Mouse (Mus musculus): ENCODE results near the gene Gpnmb. TPM values are rescaled to one million over a fixed set of nuclear protein-coding genes. Genes with fewer than 3 reads are reported as not detected.

Gpnmb gene
- polyA plus RNA-seq, 1 experiment from 2014 or later = 5.5 TPM

- H3K27ac ChIP-seq (ENCODE audit: low read length) = peak overlapping the region; percentile 88
- no peak for ATAC-seq (replicated peaks; ENCODE audit: extremely low read depth, insufficient read depth, low FRiP score)
- H3K27me3 ChIP-seq (ENCODE audit: control insufficient read depth, insufficient read depth, low read length) = no peaks in the 10 kb centered on the region
- no peaks in the 10 kb centered on the region for H3K9me3 ChIP-seq (replicated peaks; ENCODE audit: control insufficient read depth, low read length)
- 0 out of 2 replicates have a peak overlapping the region, but pooled peaks have one; percentile 1 for H3K9ac ChIP-seq (ENCODE audit: low read length)
- no peak overlapping the region for H3K4me3 ChIP-seq (ENCODE audit: low read length)
- peaks cover 49% of the 10 kb centered on the region for H3K4me1 ChIP-seq (ENCODE audit: control insufficient read depth, insufficient read depth, low read length)
- H3K36me3 ChIP-seq (ENCODE audit: control insufficient read depth, insufficient read depth) = peaks cover 10% of the 10 kb centered on the region
- H3K4me2 ChIP-seq (ENCODE audit: low read depth, low read length) = peak overlapping the region; percentile 55
- 64% methylated on average over 5 of the region's 5 CpGs for WGBS
Measured at GRCm38 (mm10) chr6:49097596-49098110, 61.3 kb downstream of the Gpnmb start.

- peaks cover 49% of the 10 kb centered on the region for H3K4me1 ChIP-seq (ENCODE audit: control insufficient read depth, insufficient read depth, low read length)
- H3K9me3 ChIP-seq (replicated peaks; ENCODE audit: control insufficient read depth, low read length) = no peaks in the 10 kb centered on the region
- peaks cover 5% of the 10 kb centered on the region; the same call in 1 of the 2 replicates for H3K36me3 ChIP-seq (ENCODE audit: control insufficient read depth, insufficient read depth)
- ATAC-seq (replicated peaks; ENCODE audit: extremely low read depth, insufficient read depth, low FRiP score) = no peak
- no peaks in the 10 kb centered on the region for H3K27me3 ChIP-seq (ENCODE audit: control insufficient read depth, insufficient read depth, low read length)
- no peak overlapping the region for H3K27ac ChIP-seq (ENCODE audit: low read length)
- no peak overlapping the region for H3K4me2 ChIP-seq (ENCODE audit: low read depth, low read length)
- H3K4me3 ChIP-seq (ENCODE audit: low read length) = no peak overlapping the region
- no peak overlapping the region for H3K9ac ChIP-seq (ENCODE audit: low read length)
- WGBS = 16% methylated on average over 1 of the region's 1 CpGs
Measured at GRCm38 (mm10) chr6:49099086-49099485, 62.7 kb downstream of the Gpnmb start.

GRCm38 (mm10) chr6:49106746-49107500 lies 70.6 kb downstream of the Gpnmb start:
- Histone ChIP-seq H3K27me3 (ENCODE audit: control insufficient read depth, insufficient read depth, low read length) (no peaks in the 10 kb centered on the region), H3K9me3 (replicated peaks; ENCODE audit: control insufficient read depth, low read length) (no peaks in the 10 kb centered on the region), H3K4me2 (ENCODE audit: low read depth, low read length) (no peak overlapping the region), H3K4me3 (ENCODE audit: low read length) (no peak overlapping the region), H3K36me3 (ENCODE audit: control insufficient read depth, insufficient read depth) (peaks cover 28% of the 10 kb centered on the region), H3K4me1 (ENCODE audit: control insufficient read depth, insufficient read depth, low read length) (no peaks in the 10 kb centered on the region), H3K9ac (ENCODE audit: low read length) (no peak overlapping the region), H3K27ac (ENCODE audit: low read length) (no peak overlapping the region)
- ATAC-seq (replicated peaks; ENCODE audit: extremely low read depth, insufficient read depth, low FRiP score) = no peak
- 88% methylated on average over 15 of the region's 15 CpGs for WGBS

- H3K4me2 ChIP-seq (ENCODE audit: low read depth, low read length) = no peak overlapping the region
- WGBS = 81% methylated on average over 2 of the region's 2 CpGs
- H3K9me3 ChIP-seq (replicated peaks; ENCODE audit: control insufficient read depth, low read length) = no peaks in the 10 kb centered on the region
- no peak overlapping the region for H3K4me3 ChIP-seq (ENCODE audit: low read length)
- no peaks in the 10 kb centered on the region for H3K4me1 ChIP-seq (ENCODE audit: control insufficient read depth, insufficient read depth, low read length)
- H3K9ac ChIP-seq (ENCODE audit: low read length) = no peak overlapping the region
- H3K27me3 ChIP-seq (ENCODE audit: control insufficient read depth, insufficient read depth, low read length) = no peaks in the 10 kb centered on the region
- no peak overlapping the region for H3K27ac ChIP-seq (ENCODE audit: low read length)
- no peak for ATAC-seq (replicated peaks; ENCODE audit: extremely low read depth, insufficient read depth, low FRiP score)
- H3K36me3 ChIP-seq (ENCODE audit: control insufficient read depth, insufficient read depth) = peaks cover 26% of the 10 kb centered on the region
Measured at GRCm38 (mm10) chr6:49109196-49109595, 72.8 kb downstream of the Gpnmb start.

- Histone ChIP-seq H3K9ac (ENCODE audit: low read length) (no peak overlapping the region), H3K9me3 (replicated peaks; ENCODE audit: control insufficient read depth, low read length) (no peaks in the 10 kb centered on the region), H3K4me3 (ENCODE audit: low read length) (no peak overlapping the region), H3K27me3 (ENCODE audit: control insufficient read depth, insufficient read depth, low read length) (no peaks in the 10 kb centered on the region), H3K4me2 (ENCODE audit: low read depth, low read length) (no peak overlapping the region), H3K36me3 (ENCODE audit: control insufficient read depth, insufficient read depth) (peaks cover 3% of the 10 kb centered on the region), H3K27ac (ENCODE audit: low read length) (no peak overlapping the region), H3K4me1 (ENCODE audit: control insufficient read depth, insufficient read depth, low read length) (no peaks in the 10 kb centered on the region)
- no peak for ATAC-seq (replicated peaks; ENCODE audit: extremely low read depth, insufficient read depth, low FRiP score)
- 89% methylated on average over 7 of the region's 7 CpGs for WGBS
Measured at GRCm38 (mm10) chr6:49113895-49114294, 77.5 kb downstream of the Gpnmb start.

- no peak overlapping the region for H3K9ac ChIP-seq (ENCODE audit: low read length)
- no peaks in the 10 kb centered on the region for H3K27me3 ChIP-seq (ENCODE audit: control insufficient read depth, insufficient read depth, low read length)
- no peak overlapping the region for H3K27ac ChIP-seq (ENCODE audit: low read length)
- peaks cover under 1% of the 10 kb centered on the region; the same call in 1 of the 2 replicates for H3K4me1 ChIP-seq (ENCODE audit: control insufficient read depth, insufficient read depth, low read length)
- H3K4me2 ChIP-seq (ENCODE audit: low read depth, low read length) = no peak overlapping the region
- H3K9me3 ChIP-seq (replicated peaks; ENCODE audit: control insufficient read depth, low read length) = no peaks in the 10 kb centered on the region
- ATAC-seq (replicated peaks; ENCODE audit: extremely low read depth, insufficient read depth, low FRiP score) = no peak
- 91% methylated on average over 6 of the region's 6 CpGs for WGBS
- no peak overlapping the region for H3K4me3 ChIP-seq (ENCODE audit: low read length)
- H3K36me3 ChIP-seq (ENCODE audit: control insufficient read depth, insufficient read depth) = peaks cover 3% of the 10 kb centered on the region
Measured at GRCm38 (mm10) chr6:49114457-49114856, 78.1 kb downstream of the Gpnmb start.

- ATAC-seq (replicated peaks; ENCODE audit: extremely low read depth, insufficient read depth, low FRiP score) = no peak
- H3K36me3 ChIP-seq (ENCODE audit: control insufficient read depth, insufficient read depth) = peaks cover 3% of the 10 kb centered on the region
- no peak overlapping the region for H3K4me2 ChIP-seq (ENCODE audit: low read depth, low read length)
- peaks cover 4% of the 10 kb centered on the region; the same call in 1 of the 2 replicates for H3K4me1 ChIP-seq (ENCODE audit: control insufficient read depth, insufficient read depth, low read length)
- no peak overlapping the region for H3K4me3 ChIP-seq (ENCODE audit: low read length)
- no peaks in the 10 kb centered on the region for H3K27me3 ChIP-seq (ENCODE audit: control insufficient read depth, insufficient read depth, low read length)
- no peak overlapping the region for H3K9ac ChIP-seq (ENCODE audit: low read length)
- no peak overlapping the region for H3K27ac ChIP-seq (ENCODE audit: low read length)
- H3K9me3 ChIP-seq (replicated peaks; ENCODE audit: control insufficient read depth, low read length) = no peaks in the 10 kb centered on the region
- 71% methylated on average over 5 of the region's 5 CpGs for WGBS
Measured at GRCm38 (mm10) chr6:49115550-49115949, 79.2 kb downstream of the Gpnmb start.

- no peaks in the 10 kb centered on the region for H3K27me3 ChIP-seq (ENCODE audit: control insufficient read depth, insufficient read depth, low read length)
- no peak overlapping the region for H3K27ac ChIP-seq (ENCODE audit: low read length)
- WGBS = 88% methylated on average over 8 of the region's 8 CpGs
- peaks cover 3% of the 10 kb centered on the region for H3K36me3 ChIP-seq (ENCODE audit: control insufficient read depth, insufficient read depth)
- no peak overlapping the region for H3K9ac ChIP-seq (ENCODE audit: low read length)
- H3K4me3 ChIP-seq (ENCODE audit: low read length) = no peak overlapping the region
- no peaks in the 10 kb centered on the region for H3K9me3 ChIP-seq (replicated peaks; ENCODE audit: control insufficient read depth, low read length)
- peaks cover 4% of the 10 kb centered on the region; the same call in 1 of the 2 replicates for H3K4me1 ChIP-seq (ENCODE audit: control insufficient read depth, insufficient read depth, low read length)
- ATAC-seq (replicated peaks; ENCODE audit: extremely low read depth, insufficient read depth, low FRiP score) = no peak
- no peak overlapping the region for H3K4me2 ChIP-seq (ENCODE audit: low read depth, low read length)
Measured at GRCm38 (mm10) chr6:49116241-49116640, 79.9 kb downstream of the Gpnmb start.

- no peaks in the 10 kb centered on the region for H3K27me3 ChIP-seq (ENCODE audit: control insufficient read depth, insufficient read depth, low read length)
Measured at GRCm38 (mm10) chr6:49118446-49118845, 82.1 kb downstream of the Gpnmb start.

More at GRCm38 (mm10) chr6:49118446-49118845, 82.1 kb downstream of the Gpnmb start:
- Histone ChIP-seq H3K9ac (ENCODE audit: low read length) (no peak overlapping the region), H3K4me2 (ENCODE audit: low read depth, low read length) (no peak overlapping the region), H3K4me1 (ENCODE audit: control insufficient read depth, insufficient read depth, low read length) (peaks cover 4% of the 10 kb centered on the region; the same call in 1 of the 2 replicates), H3K9me3 (replicated peaks; ENCODE audit: control insufficient read depth, low read length) (no peaks in the 10 kb centered on the region), H3K27ac (ENCODE audit: low read length) (no peak overlapping the region), H3K36me3 (ENCODE audit: control insufficient read depth, insufficient read depth) (peaks cover 9% of the 10 kb centered on the region), H3K4me3 (ENCODE audit: low read length) (no peak overlapping the region)
- no peak for ATAC-seq (replicated peaks; ENCODE audit: extremely low read depth, insufficient read depth, low FRiP score)
- 68% methylated on average over 8 of the region's 8 CpGs for WGBS
